8 mouse cellular contexts compared by ENCODE assay signal in genomic region chr19:24554911-24555465, GRCm38 (mm10). TPM values are rescaled to one million over a fixed set of nuclear protein-coding genes. Genes with fewer than 3 reads are reported as not detected.
DNase-seq lines count a peak whose midpoint lies in the region; ATAC-seq and TF ChIP-seq lines count a peak whose summit lies in the region.

No protein-coding gene starts in this region.

- TF ChIP-seq CTCF in lung, adult 2 months (IDR thresholded peaks at IDR 0.05; ENCODE audit: insufficient read depth, low read length): no peak

- peak overlapping the region; percentile 89 for H3K4me3 ChIP-seq in lung, adult 2 months (replicated peaks; ENCODE audit: extremely low read depth, low read depth, low read length)
- H3K4me3 ChIP-seq in limb, embryonic 11.5 days (ENCODE audit: low read depth, low read length): peak overlapping the region; percentile 63
- peak overlapping the region; percentile 81 for H3K4me3 ChIP-seq in neural tube, embryonic 12.5 days

- peak overlapping the region; percentile 92 for H3K4me2 ChIP-seq in limb, embryonic 11.5 days (ENCODE audit: low read depth, severe bottlenecking)
- H3K4me2 ChIP-seq in neural tube, embryonic 12.5 days (replicated peaks): peak overlapping the region; percentile 97

- H3K9me3 ChIP-seq in limb, embryonic 11.5 days (ENCODE audit: control insufficient read depth, low read length): no peaks in the 10 kb centered on the region
- H3K9me3 ChIP-seq in neural tube, embryonic 12.5 days: no peaks in the 10 kb centered on the region

- no peaks in the 10 kb centered on the region for H3K36me3 ChIP-seq in limb, embryonic 11.5 days (ENCODE audit: control insufficient read depth, insufficient read depth, low read length)
- no peaks in the 10 kb centered on the region for H3K36me3 ChIP-seq in neural tube, embryonic 12.5 days

- no peak overlapping the region for H3K27ac ChIP-seq in limb, embryonic 11.5 days (replicated peaks; ENCODE audit: low read depth, low read length)
- no peak overlapping the region for H3K27ac ChIP-seq in neural tube, embryonic 12.5 days

- peaks cover 4% of the 10 kb centered on the region; the same call in 1 of the 2 replicates for H3K4me1 ChIP-seq in lung, adult 2 months (ENCODE audit: control insufficient read depth, insufficient read depth, low read length)
- H3K4me1 ChIP-seq in limb, embryonic 11.5 days (ENCODE audit: control insufficient read depth, insufficient read depth, low read length): no peaks in the 10 kb centered on the region
- peaks cover 25% of the 10 kb centered on the region for H3K4me1 ChIP-seq in neural tube, embryonic 12.5 days

- WGBS in lung, adult 2 months: under 1% methylated on average over 19 of the region's 19 CpGs
- 0% methylated on average over 19 of the region's 19 CpGs for WGBS in limb, embryonic 11.5 days
- under 1% methylated on average over 19 of the region's 19 CpGs for WGBS in neural tube, embryonic 12.5 days

- H3K9ac ChIP-seq in limb, embryonic 11.5 days (ENCODE audit: low read length): no peak overlapping the region; the same call in 1 of the 2 replicates
- peak overlapping the region; percentile 72 for H3K9ac ChIP-seq in neural tube, embryonic 12.5 days

- peak; percentile 64 for ATAC-seq in erythroblast, adult 5-6 weeks (replicated peaks; ENCODE audit: low FRiP score, poor library complexity, severe bottlenecking)
- no peak for ATAC-seq in limb, embryonic 11.5 days (ENCODE audit: insufficient number of reproducible peaks, low FRiP score, low TSS enrichment, low read depth)
- ATAC-seq in neural tube, embryonic 12.5 days (ENCODE audit: low FRiP score, low read depth): no peak
- no peak for ATAC-seq in frontal cortex, adult (ENCODE audit: low TSS enrichment)

- TF ChIP-seq POLR2A in lung, adult 2 months (IDR thresholded peaks at IDR 0.05; ENCODE audit: borderline replicate concordance, extremely low read depth, low read depth, low read length): no peak

- DNase-seq in adrenal gland, adult 2 months: peak; percentile 25
- DNase-seq in adrenal gland, postnatal 4 days (ENCODE audit: low spot score in 2 of 2): no peak
- DNase-seq in lung, adult 2 months: peak; percentile 15
- no peak for DNase-seq in lung, postnatal 10 days
- no peak for DNase-seq in limb, embryonic 11.5 days (ENCODE audit: low spot score)

- H3K27me3 ChIP-seq in limb, embryonic 11.5 days (ENCODE audit: control insufficient read depth, insufficient read depth, low read length): peaks cover 10% of the 10 kb centered on the region
- peaks cover 13% of the 10 kb centered on the region; the same call in 1 of the 2 replicates for H3K27me3 ChIP-seq in neural tube, embryonic 12.5 days (replicated peaks)

RNA-seq across cellular contexts. Expression of gene Pip5k1b, which starts 0.7 kb away (rescaled TPM):
- total RNA-seq in adrenal gland, adult 2 months (2021): 10 to 100 TPM; 14.2 to 18.7 TPM
- 3.6 and 4.3 TPM in 2 replicates for polyA plus RNA-seq in adrenal gland, adult 2 months (2012; rRNA removed)
- 10 to 100 TPM; 21.2 to 23.4 TPM for total RNA-seq in adrenal gland, postnatal 4 days (2021)
- polyA plus RNA-seq in lung, adult 2 months (2012; rRNA removed): 7.3 and 8.7 TPM in 2 replicates
- total RNA-seq in erythroblast, adult 5-6 weeks (2015; ENCODE audit: low replicate concordance): 35.4 and 43.9 TPM in 2 replicates
- 34.4 and 43.5 TPM in 2 replicates for total RNA-seq in erythroblast, adult 5-6 weeks (2017; ENCODE audit: low replicate concordance)
- 0.52 and 0.61 TPM in 2 replicates for polyA plus RNA-seq in limb, embryonic 11.5 days (2014; fragmentation: Nextera tagmentation; extraction: Ambion mirVana)
- polyA plus RNA-seq in neural tube, embryonic 12.5 days (2016; fragmentation: Nextera tagmentation; extraction: Ambion mirVana): 1.4 and 1.7 TPM in 2 replicates

Comparison
In these comparisons a context has a peak if more than half of its experiments do, and no peak if none do; other contexts are left out.
1. DNase-seq: peak in adrenal gland, adult 2 months (single experiment) and lung, adult 2 months (single experiment); none in adrenal gland, postnatal 4 days (0 of 2), lung, postnatal 10 days (single experiment) and limb, embryonic 11.5 days (single experiment).
2. Peak in every context shown above with its lines, with median percentiles within 50 percentile points of each other: H3K4me3 ChIP-seq.